Mouse (Mus musculus) erythroblast, adult 5-6 weeks (primary cell): ENCODE measurements around the gene Tmem132b. TPM values are rescaled to one million over a fixed set of nuclear protein-coding genes. Genes with fewer than 3 reads are reported as not detected.

Experiments
- total RNA-seq, 2 experiments: library from RNA; stranded (forward) in 1 of 2; stranded (reverse) in 1 of 2; fragments of 150-400 nt in 1 of 2; fragments of 200-764, 138-1000 nt in 1 of 2; gene quantifications; 2 replicates each; pipeline versions ENCODE4 v1.2.3 to v1.2.4; 2015 to 2017; ENCODE audit warnings: low replicate concordance in 2 of 2

The Tmem132b gene
- total RNA-seq, 2 experiments from 2014 or later, result not detected

Other genes starting within 250 kb of the Tmem132b start
- gene Scarb1, start 190.7 kb upstream of the Tmem132b start, total RNA-seq (2015; ENCODE audit: low replicate concordance), result 20.9 and 28.6 TPM in 2 replicates
- gene Scarb1, start 190.7 kb upstream of the Tmem132b start, total RNA-seq (2017; ENCODE audit: low replicate concordance), result 13.5 and 16.6 TPM in 2 replicates
- gene Gm10382, start 142.5 kb upstream of the Tmem132b start, total RNA-seq (2015; ENCODE audit: low replicate concordance), result not detected in 2 replicates
- gene Gm10382, start 142.5 kb upstream of the Tmem132b start, total RNA-seq (2017; ENCODE audit: low replicate concordance), result 0.43 TPM in 1 of 2 replicates, not detected in the other
- 74.2 and 81.7 TPM in 2 replicates for gene Ubc, start 141.6 kb upstream of the Tmem132b start, total RNA-seq (2015; ENCODE audit: low replicate concordance)
- 106 and 132 TPM in 2 replicates for gene Ubc, start 141.6 kb upstream of the Tmem132b start, total RNA-seq (2017; ENCODE audit: low replicate concordance)
- 1.2 and 17.8 TPM in 2 replicates for gene Dhx37, start 97.7 kb upstream of the Tmem132b start, total RNA-seq (2015; ENCODE audit: low replicate concordance)
- 6.1 and 6.5 TPM in 2 replicates for gene Dhx37, start 97.7 kb upstream of the Tmem132b start, total RNA-seq (2017; ENCODE audit: low replicate concordance)
- 10.9 and 13.1 TPM in 2 replicates for gene Bri3bp, start 90.2 kb upstream of the Tmem132b start, total RNA-seq (2015; ENCODE audit: low replicate concordance)
- 4.7 and 5.3 TPM in 2 replicates for gene Bri3bp, start 90.2 kb upstream of the Tmem132b start, total RNA-seq (2017; ENCODE audit: low replicate concordance)
- gene Aacs, start 56.0 kb upstream of the Tmem132b start, total RNA-seq (2015; ENCODE audit: low replicate concordance), result 1.3 and 2.3 TPM in 2 replicates
- 4.2 and 6.0 TPM in 2 replicates for gene Aacs, start 56.0 kb upstream of the Tmem132b start, total RNA-seq (2017; ENCODE audit: low replicate concordance)